Mouse (Mus musculus) lung, adult 2 months (tissue): ENCODE measurements around the gene Ankrd45.

Source experiments
- CTCF ChIP-seq: fragments of 200-500 bp; IDR thresholded peaks from 2 replicates; pipeline ENCODE4 v1.5.1; 2011; ENCODE audit warnings: mild to moderate bottlenecking, low read length, control low read depth; ENCODE audit not compliant: insufficient read depth
- POLR2A ChIP-seq: fragments of 200-500 bp; IDR thresholded peaks from 2 replicates; pipeline ENCODE4 v1.6.1; 2011; ENCODE audit warnings: low read depth, mild to moderate bottlenecking, control low read depth, low read length, borderline replicate concordance; ENCODE audit errors: extremely low read depth

DNA sequence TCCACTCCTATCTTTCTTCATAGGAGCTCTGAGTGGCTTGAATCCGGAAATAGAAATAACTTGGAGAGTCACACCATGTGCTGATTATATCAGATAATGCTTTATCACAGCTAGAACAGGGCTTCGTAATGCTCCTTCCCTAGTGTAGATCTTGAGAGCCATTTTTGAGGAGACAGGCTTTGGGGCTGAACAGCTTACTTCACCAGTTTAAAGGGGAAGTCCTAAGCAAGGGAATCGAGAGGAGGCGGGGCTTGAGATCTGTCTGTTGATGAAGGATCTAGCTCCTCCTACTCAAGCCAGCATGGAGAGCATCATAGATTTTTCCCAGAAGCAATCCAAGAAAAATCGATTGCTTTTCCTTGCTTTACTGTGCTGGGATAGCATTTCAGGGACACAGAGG lies 57.4 kb downstream of the Ankrd45 start:
- no peak for TF ChIP-seq POLR2A
- TF ChIP-seq CTCF: no peak
